Mouse (Mus musculus): ENCODE measurements at regions not wholly inside any gene's neighbourhood (a gene's known extent, or its start where the extent isn't known, plus 50 kb on each side); places are given as distances from the start of the nearest gene placed in this dataset.

GRCm38 (mm10) chr11:39477136-39477535 lies 1217.9 kb downstream of the Mat2b start:
- TF ChIP-seq CTCF (IDR thresholded peaks at IDR 0.05; ENCODE audit: low read depth, low read length) (no peak), POLR2A (IDR thresholded peaks at IDR 0.05; ENCODE audit: extremely low read depth, insufficient read depth, low read length) (no peak)

GRCm38 (mm10) chr11:39453329-39453952 lies 1241.6 kb downstream of the Mat2b start:
- no peak overlapping the region for H3K4me3 ChIP-seq (ENCODE audit: insufficient read depth, low read depth, low read length)
- H3K79me2 ChIP-seq (ENCODE audit: control insufficient read depth, insufficient read depth, low read length): no peaks in the 10 kb centered on the region
- no peak for TF ChIP-seq CTCF (IDR thresholded peaks at IDR 0.05; ENCODE audit: low read depth, low read length)
- no peak for TF ChIP-seq POLR2A (IDR thresholded peaks at IDR 0.05; ENCODE audit: extremely low read depth, insufficient read depth, low read length)
- H3K36me3 ChIP-seq (ENCODE audit: control insufficient read depth, insufficient read depth, low read length): no peaks in the 10 kb centered on the region
- DNase-seq (ENCODE audit: extremely low read depth, low read depth, low spot score): no peak
- no peaks in the 10 kb centered on the region for H3K4me1 ChIP-seq (ENCODE audit: control insufficient read depth, insufficient read depth, low read length)
- no peak overlapping the region for H3K9ac ChIP-seq (ENCODE audit: low read depth, low read length)
- no peak overlapping the region for H3K27ac ChIP-seq (replicated peaks; ENCODE audit: insufficient read depth, low read depth, low read length)
- 71% methylated on average over 5 of the region's 5 CpGs for WGBS
- H3K27me3 ChIP-seq (ENCODE audit: control insufficient read depth, insufficient read depth, low read length): no peaks in the 10 kb centered on the region

More at GRCm38 (mm10) chr11:39477136-39477535, 1217.9 kb downstream of the Mat2b start:
- no peaks in the 10 kb centered on the region for H3K4me1 ChIP-seq (ENCODE audit: control insufficient read depth, insufficient read depth, low read length)
- no peaks in the 10 kb centered on the region for H3K79me2 ChIP-seq (ENCODE audit: control insufficient read depth, insufficient read depth, low read length)
- WGBS: 70% methylated on average over 8 of the region's 8 CpGs
- no peaks in the 10 kb centered on the region for H3K36me3 ChIP-seq (ENCODE audit: control insufficient read depth, insufficient read depth, low read length)
- no peak overlapping the region for H3K4me3 ChIP-seq (ENCODE audit: insufficient read depth, low read depth, low read length)
- H3K9ac ChIP-seq (ENCODE audit: low read depth, low read length): no peak overlapping the region
- no peak overlapping the region for H3K27ac ChIP-seq (replicated peaks; ENCODE audit: insufficient read depth, low read depth, low read length)
- DNase-seq (ENCODE audit: extremely low read depth, low read depth, low spot score): no peak
- H3K27me3 ChIP-seq (ENCODE audit: control insufficient read depth, insufficient read depth, low read length): no peaks in the 10 kb centered on the region

- TF ChIP-seq CTCF (IDR thresholded peaks at IDR 0.05; ENCODE audit: low read depth, low read length) (no peak), POLR2A (IDR thresholded peaks at IDR 0.05; ENCODE audit: extremely low read depth, insufficient read depth, low read length) (no peak)
- Histone ChIP-seq H3K79me2 (ENCODE audit: control insufficient read depth, insufficient read depth, low read length) (no peaks in the 10 kb centered on the region), H3K27me3 (ENCODE audit: control insufficient read depth, insufficient read depth, low read length) (no peaks in the 10 kb centered on the region)
Measured at GRCm38 (mm10) chr11:39446374-39446773, 1248.6 kb downstream of the Mat2b start.

GRCm38 (mm10) chr11:39411691-39412090 lies 1283.3 kb downstream of the Mat2b start:
- Histone ChIP-seq H3K36me3 (ENCODE audit: control insufficient read depth, insufficient read depth, low read length) (no peaks in the 10 kb centered on the region), H3K4me3 (ENCODE audit: insufficient read depth, low read depth, low read length) (no peak overlapping the region), H3K27ac (replicated peaks; ENCODE audit: insufficient read depth, low read depth, low read length) (no peak overlapping the region), H3K9ac (ENCODE audit: low read depth, low read length) (no peak overlapping the region), H3K27me3 (ENCODE audit: control insufficient read depth, insufficient read depth, low read length) (no peaks in the 10 kb centered on the region), H3K4me1 (ENCODE audit: control insufficient read depth, insufficient read depth, low read length) (no peaks in the 10 kb centered on the region), H3K79me2 (ENCODE audit: control insufficient read depth, insufficient read depth, low read length) (no peaks in the 10 kb centered on the region)
- 83% methylated on average over 2 of the region's 2 CpGs for WGBS
- TF ChIP-seq POLR2A (IDR thresholded peaks at IDR 0.05; ENCODE audit: extremely low read depth, insufficient read depth, low read length) (no peak), CTCF (IDR thresholded peaks at IDR 0.05; ENCODE audit: low read depth, low read length) (no peak)
- DNase-seq (ENCODE audit: extremely low read depth, low read depth, low spot score): no peak

More at GRCm38 (mm10) chr11:39446374-39446773, 1248.6 kb downstream of the Mat2b start:
- WGBS: 70% methylated on average over 2 of the region's 2 CpGs
- Histone ChIP-seq H3K27ac (replicated peaks; ENCODE audit: insufficient read depth, low read depth, low read length) (no peak overlapping the region), H3K9ac (ENCODE audit: low read depth, low read length) (no peak overlapping the region), H3K4me1 (ENCODE audit: control insufficient read depth, insufficient read depth, low read length) (no peaks in the 10 kb centered on the region), H3K36me3 (ENCODE audit: control insufficient read depth, insufficient read depth, low read length) (no peaks in the 10 kb centered on the region), H3K4me3 (ENCODE audit: insufficient read depth, low read depth, low read length) (no peak overlapping the region)
- no peak for DNase-seq (ENCODE audit: extremely low read depth, low read depth, low spot score)

- H3K9ac ChIP-seq (ENCODE audit: low read depth, low read length): no peak overlapping the region
- H3K79me2 ChIP-seq (ENCODE audit: control insufficient read depth, insufficient read depth, low read length): no peaks in the 10 kb centered on the region
- no peaks in the 10 kb centered on the region for H3K4me1 ChIP-seq (ENCODE audit: control insufficient read depth, insufficient read depth, low read length)
- DNase-seq (ENCODE audit: extremely low read depth, low read depth, low spot score): no peak
- TF ChIP-seq CTCF (IDR thresholded peaks at IDR 0.05; ENCODE audit: low read depth, low read length) (no peak), POLR2A (IDR thresholded peaks at IDR 0.05; ENCODE audit: extremely low read depth, insufficient read depth, low read length) (no peak)
- no peak overlapping the region for H3K4me3 ChIP-seq (ENCODE audit: insufficient read depth, low read depth, low read length)
- H3K27me3 ChIP-seq (ENCODE audit: control insufficient read depth, insufficient read depth, low read length): no peaks in the 10 kb centered on the region
- no peaks in the 10 kb centered on the region for H3K36me3 ChIP-seq (ENCODE audit: control insufficient read depth, insufficient read depth, low read length)
- no peak overlapping the region for H3K27ac ChIP-seq (replicated peaks; ENCODE audit: insufficient read depth, low read depth, low read length)
- 83% methylated on average over 2 of the region's 2 CpGs for WGBS
Measured at GRCm38 (mm10) chr11:39411182-39411581, 1283.8 kb downstream of the Mat2b start.

GRCm38 (mm10) chr11:39364827-39365226 lies 1330.2 kb downstream of the Mat2b start:
- Histone ChIP-seq H3K36me3 (ENCODE audit: control insufficient read depth, insufficient read depth, low read length) (no peaks in the 10 kb centered on the region), H3K27me3 (ENCODE audit: control insufficient read depth, insufficient read depth, low read length) (no peaks in the 10 kb centered on the region), H3K9ac (ENCODE audit: low read depth, low read length) (no peak overlapping the region), H3K79me2 (ENCODE audit: control insufficient read depth, insufficient read depth, low read length) (no peaks in the 10 kb centered on the region), H3K4me3 (ENCODE audit: insufficient read depth, low read depth, low read length) (no peak overlapping the region), H3K4me1 (ENCODE audit: control insufficient read depth, insufficient read depth, low read length) (no peaks in the 10 kb centered on the region), H3K27ac (replicated peaks; ENCODE audit: insufficient read depth, low read depth, low read length) (no peak overlapping the region)
- TF ChIP-seq CTCF (IDR thresholded peaks at IDR 0.05; ENCODE audit: low read depth, low read length) (no peak), POLR2A (IDR thresholded peaks at IDR 0.05; ENCODE audit: extremely low read depth, insufficient read depth, low read length) (no peak)
- no peak for DNase-seq (ENCODE audit: extremely low read depth, low read depth, low spot score)

All from liver, adult 2 months (tissue).